Mouse (Mus musculus): Measurements from ENCODE around the gene Sprr2d. TPM values are rescaled to one million over a fixed set of nuclear protein-coding genes. Genes with fewer than 3 reads are reported as not detected.

Sprr2d gene
- polyA plus RNA-seq (2015; fragmentation: Nextera tagmentation; extraction: Ambion mirVana) = not detected in 2 replicates

DNA sequence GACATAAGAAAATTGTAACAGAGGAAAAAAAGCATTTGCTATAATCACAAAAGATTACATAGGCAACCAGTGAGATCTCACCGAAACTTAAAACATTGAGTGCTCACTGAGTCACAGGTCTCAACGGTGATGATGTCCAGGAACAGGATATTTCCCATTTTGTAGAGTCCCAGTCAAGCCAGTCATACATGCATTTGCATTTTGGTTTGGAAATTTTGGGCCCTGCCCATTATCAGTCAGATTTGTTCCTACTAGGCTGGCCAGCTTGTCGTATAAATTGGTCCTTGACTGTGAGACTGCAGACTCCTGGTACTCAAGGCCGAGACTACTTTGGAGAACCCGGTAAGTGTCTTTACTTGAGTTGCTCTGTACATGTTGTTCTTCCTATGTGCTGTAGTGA is at the start of gene Sprr2d:
Gene Sprr2d (plus strand): TSS at position 301 of the 400 bp plus-strand sequence.
- Histone ChIP-seq H3K9me3 (replicated peaks; ENCODE audit: control insufficient read depth, low read length, poor library complexity, severe bottlenecking) (no peaks in the 10 kb centered on the region), H3K27me3 (ENCODE audit: control insufficient read depth, insufficient read depth, low read depth, low read length) (no peaks in the 10 kb centered on the region), H3K4me1 (ENCODE audit: control insufficient read depth, insufficient read depth, low read length) (no peaks in the 10 kb centered on the region), H3K36me3 (ENCODE audit: control insufficient read depth, insufficient read depth, low read length) (no peaks in the 10 kb centered on the region), H3K27ac (ENCODE audit: low read length) (no peak within 1 kb of the TSS), H3K4me2 (ENCODE audit: low read length) (no peak within 1 kb of the TSS), H3K9ac (ENCODE audit: low read depth, low read length) (no peak within 1 kb of the TSS), H3K4me3 (ENCODE audit: low read depth, low read length) (no peak within 1 kb of the TSS)
- 91% methylated on average over 5 of the region's 5 CpGs for WGBS
- no peak for ATAC-seq

DNA sequence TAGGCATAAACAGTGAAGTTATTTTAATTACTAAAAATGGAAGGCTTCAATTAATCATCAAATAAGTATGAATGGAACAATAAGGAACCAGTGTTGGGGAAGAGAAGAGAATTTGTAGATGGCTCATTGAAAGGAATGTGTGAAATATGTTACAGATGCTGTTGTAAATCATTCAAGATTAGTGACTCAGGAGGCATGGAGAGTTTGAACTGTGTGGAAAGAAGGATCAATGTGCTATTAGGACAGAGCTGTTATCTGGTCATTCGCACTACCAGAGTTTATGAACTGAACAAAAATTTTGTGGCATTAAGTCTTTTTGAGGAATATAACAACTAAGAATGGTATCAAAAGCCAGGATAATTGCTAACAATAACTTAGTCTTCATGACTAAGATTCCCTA is 31.5 kb upstream of the Sprr2d start:
- Histone ChIP-seq H3K36me3 (ENCODE audit: control insufficient read depth, insufficient read depth, low read length) (no peaks in the 10 kb centered on the region), H3K27me3 (ENCODE audit: control insufficient read depth, insufficient read depth, low read depth, low read length) (no peaks in the 10 kb centered on the region), H3K4me2 (ENCODE audit: low read length) (no peak overlapping the region), H3K9ac (ENCODE audit: low read depth, low read length) (no peak overlapping the region), H3K9me3 (replicated peaks; ENCODE audit: control insufficient read depth, low read length, poor library complexity, severe bottlenecking) (no peaks in the 10 kb centered on the region), H3K4me1 (ENCODE audit: control insufficient read depth, insufficient read depth, low read length) (no peaks in the 10 kb centered on the region), H3K4me3 (ENCODE audit: low read depth, low read length) (no peak overlapping the region), H3K27ac (ENCODE audit: low read length) (no peak overlapping the region)
- ATAC-seq = no peak
- 100% methylated on average over 1 of the region's 1 CpGs for WGBS

- no peak for ATAC-seq
- Histone ChIP-seq H3K4me1 (ENCODE audit: control insufficient read depth, insufficient read depth, low read length) (no peaks in the 10 kb centered on the region), H3K27ac (ENCODE audit: low read length) (no peak within 1 kb of the TSS), H3K27me3 (ENCODE audit: control insufficient read depth, insufficient read depth, low read depth, low read length) (no peaks in the 10 kb centered on the region), H3K4me3 (ENCODE audit: low read depth, low read length) (no peak within 1 kb of the TSS), H3K9me3 (replicated peaks; ENCODE audit: control insufficient read depth, low read length, poor library complexity, severe bottlenecking) (no peaks in the 10 kb centered on the region), H3K9ac (ENCODE audit: low read depth, low read length) (no peak within 1 kb of the TSS), H3K4me2 (ENCODE audit: low read length) (no peak within 1 kb of the TSS), H3K36me3 (ENCODE audit: control insufficient read depth, insufficient read depth, low read length) (no peaks in the 10 kb centered on the region)
- WGBS = 73% methylated on average over 2 of the region's 2 CpGs
Observed at GRCm38 (mm10) chr3:92316320-92316719, 22.6 kb upstream of the Sprr2d start, which contains the start of gene Sprr2b. Sprr2b (plus strand) TSS chr3:92316620.

GRCm38 (mm10) chr3:92317384-92317783 is 21.6 kb upstream of the Sprr2d start:
- H3K4me2 ChIP-seq (ENCODE audit: low read length) = no peak overlapping the region
- no peak overlapping the region for H3K27ac ChIP-seq (ENCODE audit: low read length)
- H3K4me1 ChIP-seq (ENCODE audit: control insufficient read depth, insufficient read depth, low read length) = no peaks in the 10 kb centered on the region
- no peaks in the 10 kb centered on the region for H3K9me3 ChIP-seq (replicated peaks; ENCODE audit: control insufficient read depth, low read length, poor library complexity, severe bottlenecking)
- H3K9ac ChIP-seq (ENCODE audit: low read depth, low read length) = no peak overlapping the region
- 71% methylated on average over 2 of the region's 2 CpGs for WGBS
- no peaks in the 10 kb centered on the region for H3K36me3 ChIP-seq (ENCODE audit: control insufficient read depth, insufficient read depth, low read length)
- ATAC-seq = no peak
- no peak overlapping the region for H3K4me3 ChIP-seq (ENCODE audit: low read depth, low read length)
- no peaks in the 10 kb centered on the region for H3K27me3 ChIP-seq (ENCODE audit: control insufficient read depth, insufficient read depth, low read depth, low read length)

GRCm38 (mm10) chr3:92336278-92336677 is 2.7 kb upstream of the Sprr2d start:
- H3K4me3 ChIP-seq (ENCODE audit: low read depth, low read length) = no peak overlapping the region
- H3K27me3 ChIP-seq (ENCODE audit: control insufficient read depth, insufficient read depth, low read depth, low read length) = no peaks in the 10 kb centered on the region
- ATAC-seq = no peak
- H3K9me3 ChIP-seq (replicated peaks; ENCODE audit: control insufficient read depth, low read length, poor library complexity, severe bottlenecking) = no peaks in the 10 kb centered on the region
- no peak overlapping the region for H3K9ac ChIP-seq (ENCODE audit: low read depth, low read length)
- H3K4me1 ChIP-seq (ENCODE audit: control insufficient read depth, insufficient read depth, low read length) = no peaks in the 10 kb centered on the region
- no peak overlapping the region for H3K27ac ChIP-seq (ENCODE audit: low read length)
- H3K36me3 ChIP-seq (ENCODE audit: control insufficient read depth, insufficient read depth, low read length) = no peaks in the 10 kb centered on the region
- WGBS = 88% methylated on average over 1 of the region's 1 CpGs
- H3K4me2 ChIP-seq (ENCODE audit: low read length) = no peak overlapping the region

DNA sequence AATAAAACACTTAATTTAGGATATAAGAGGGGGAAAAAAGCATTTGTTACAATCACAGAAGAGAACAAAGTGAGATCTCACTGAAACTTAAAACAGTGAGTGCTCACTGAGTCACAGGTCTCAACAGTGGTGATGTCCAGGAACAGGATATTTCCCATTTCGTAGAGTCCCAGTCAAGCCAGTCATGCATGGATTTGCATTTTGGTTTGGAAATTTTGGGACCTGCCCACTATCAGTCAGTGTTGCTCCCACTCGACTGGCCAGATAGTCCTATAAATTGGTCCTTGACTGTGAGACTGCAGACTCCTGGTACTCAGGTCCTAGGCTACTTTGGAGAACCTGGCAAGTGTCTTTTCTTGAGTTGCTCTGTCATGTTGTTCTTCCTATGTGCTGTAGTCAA is 12.9 kb downstream of the Sprr2d start, which contains the start of gene Sprr2e:
Gene Sprr2e (plus strand): TSS at position 301 of the 400 bp plus-strand sequence.
- no peak within 1 kb of the TSS for H3K4me2 ChIP-seq (ENCODE audit: low read length)
- H3K27ac ChIP-seq (ENCODE audit: low read length) = no peak within 1 kb of the TSS
- H3K9me3 ChIP-seq (replicated peaks; ENCODE audit: control insufficient read depth, low read length, poor library complexity, severe bottlenecking) = no peaks in the 10 kb centered on the region
- no peaks in the 10 kb centered on the region for H3K4me1 ChIP-seq (ENCODE audit: control insufficient read depth, insufficient read depth, low read length)
- H3K27me3 ChIP-seq (ENCODE audit: control insufficient read depth, insufficient read depth, low read depth, low read length) = no peaks in the 10 kb centered on the region
- no peaks in the 10 kb centered on the region for H3K36me3 ChIP-seq (ENCODE audit: control insufficient read depth, insufficient read depth, low read length)
- no peak within 1 kb of the TSS for H3K9ac ChIP-seq (ENCODE audit: low read depth, low read length)
- 87% methylated on average over 2 of the region's 2 CpGs for WGBS
- no peak within 1 kb of the TSS for H3K4me3 ChIP-seq (ENCODE audit: low read depth, low read length)
- no peak for ATAC-seq

GRCm38 (mm10) chr3:92361619-92362018 is 22.7 kb downstream of the Sprr2d start:
- H3K9ac ChIP-seq (ENCODE audit: low read depth, low read length) = no peak overlapping the region
- H3K36me3 ChIP-seq (ENCODE audit: control insufficient read depth, insufficient read depth, low read length) = no peaks in the 10 kb centered on the region
- H3K27ac ChIP-seq (ENCODE audit: low read length) = no peak overlapping the region
- ATAC-seq = no peak
- H3K4me2 ChIP-seq (ENCODE audit: low read length) = no peak overlapping the region
- H3K4me3 ChIP-seq (ENCODE audit: low read depth, low read length) = no peak overlapping the region
- H3K27me3 ChIP-seq (ENCODE audit: control insufficient read depth, insufficient read depth, low read depth, low read length) = no peaks in the 10 kb centered on the region
- 0 out of 2 replicates have a peak, but pooled peaks cover 2% of the 10 kb centered on the region for H3K9me3 ChIP-seq (replicated peaks; ENCODE audit: control insufficient read depth, low read length, poor library complexity, severe bottlenecking)
- no peaks in the 10 kb centered on the region for H3K4me1 ChIP-seq (ENCODE audit: control insufficient read depth, insufficient read depth, low read length)

GRCm38 (mm10) chr3:92364887-92365286 is 25.9 kb downstream of the Sprr2d start, which contains the start of gene Sprr2f:
Sprr2f (plus strand) TSS chr3:92365187.
- Histone ChIP-seq H3K4me3 (ENCODE audit: low read depth, low read length) (no peak within 1 kb of the TSS), H3K27ac (ENCODE audit: low read length) (no peak within 1 kb of the TSS), H3K27me3 (ENCODE audit: control insufficient read depth, insufficient read depth, low read depth, low read length) (no peaks in the 10 kb centered on the region), H3K9ac (ENCODE audit: low read depth, low read length) (no peak within 1 kb of the TSS), H3K4me2 (ENCODE audit: low read length) (no peak within 1 kb of the TSS), H3K9me3 (replicated peaks; ENCODE audit: control insufficient read depth, low read length, poor library complexity, severe bottlenecking) (no peaks in the 10 kb centered on the region), H3K4me1 (ENCODE audit: control insufficient read depth, insufficient read depth, low read length) (no peaks in the 10 kb centered on the region), H3K36me3 (ENCODE audit: control insufficient read depth, insufficient read depth, low read length) (no peaks in the 10 kb centered on the region)
- 73% methylated on average over 3 of the region's 3 CpGs for WGBS
- ATAC-seq = no peak

DNA sequence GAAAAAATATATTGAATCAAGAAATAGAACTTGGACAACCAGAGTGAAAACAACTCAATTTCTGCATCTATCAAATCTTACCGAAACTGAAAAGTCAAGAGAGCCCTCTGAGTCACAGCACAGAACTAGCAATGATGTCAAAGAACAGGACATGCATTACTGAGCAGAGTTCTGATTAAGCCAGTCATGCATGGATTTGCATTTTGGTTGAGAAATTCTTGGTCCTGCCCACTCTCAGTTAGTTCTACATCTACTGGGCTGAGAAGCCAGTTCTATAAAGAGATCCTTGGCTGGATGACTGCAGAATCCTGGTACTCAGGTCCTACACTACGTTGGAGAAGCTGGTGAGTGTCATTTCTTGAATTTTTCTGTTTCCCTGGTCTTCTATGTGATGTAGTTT is 34.7 kb downstream of the Sprr2d start:
- Histone ChIP-seq H3K9me3 (replicated peaks; ENCODE audit: control insufficient read depth, low read length, poor library complexity, severe bottlenecking) (no peaks in the 10 kb centered on the region), H3K4me1 (ENCODE audit: control insufficient read depth, insufficient read depth, low read length) (no peaks in the 10 kb centered on the region), H3K9ac (ENCODE audit: low read depth, low read length) (no peak overlapping the region), H3K27ac (ENCODE audit: low read length) (no peak overlapping the region), H3K4me2 (ENCODE audit: low read length) (no peak overlapping the region), H3K4me3 (ENCODE audit: low read depth, low read length) (no peak overlapping the region), H3K27me3 (ENCODE audit: control insufficient read depth, insufficient read depth, low read depth, low read length) (no peaks in the 10 kb centered on the region), H3K36me3 (ENCODE audit: control insufficient read depth, insufficient read depth, low read length) (no peaks in the 10 kb centered on the region)
- WGBS = 77% methylated on average over 2 of the region's 2 CpGs
- no peak for ATAC-seq
